Mouse (Mus musculus): ENCODE measurements around the gene Lnpk. TPM values are rescaled to one million over a fixed set of nuclear protein-coding genes. Genes with fewer than 3 reads are reported as not detected.

Lnpk gene
- total and polyA plus RNA-seq, 2 experiments from 2014 or later, result 9.0 to 12.3 TPM

- 0 out of 2 replicates have a peak, but pooled peaks cover 4% of the 10 kb centered on the region for H3K4me1 ChIP-seq (ENCODE audit: control insufficient read depth, insufficient read depth)
- H3K9me3 ChIP-seq (replicated peaks; ENCODE audit: control insufficient read depth, low read length), result no peaks in the 10 kb centered on the region
- no peak for TF ChIP-seq EP300 (IDR thresholded peaks at IDR 0.05; ENCODE audit: low read depth)
- no peaks in the 10 kb centered on the region for H3K27me3 ChIP-seq (ENCODE audit: control insufficient read depth, insufficient read depth, low read length)
- no peaks in the 10 kb centered on the region for H3K36me3 ChIP-seq (replicated peaks; ENCODE audit: control insufficient read depth, insufficient read depth, low read length)
- DNase-seq (ENCODE audit: low spot score), result peak; percentile 20
- H3K4me2 ChIP-seq (ENCODE audit: low read depth, low read length), result peak overlapping the region; percentile 97
- ATAC-seq (ENCODE audit: insufficient read depth, low read depth), result peak; percentile 63
- WGBS, result under 1% methylated on average over 55 of the region's 55 CpGs
- peak overlapping the region; percentile 96 for H3K9ac ChIP-seq (replicated peaks; ENCODE audit: low read depth, low read length)
- H3K4me3 ChIP-seq (ENCODE audit: low read depth, low read length), result peak overlapping the region; percentile 100
- H3K27ac ChIP-seq (ENCODE audit: low read depth), result peak overlapping the region; percentile 83
Measured at GRCm38 (mm10) chr2:74578146-74578842, 941 bp downstream of the Lnpk start.

- no peak for TF ChIP-seq CTCF (IDR thresholded peaks at IDR 0.05; ENCODE audit: low read depth)
- no peak for TF ChIP-seq EP300 (IDR thresholded peaks at IDR 0.05; ENCODE audit: low read depth)
- WGBS, result 64% methylated on average over 4 of the region's 4 CpGs
- H3K27ac ChIP-seq (ENCODE audit: low read depth), result no peak overlapping the region
- H3K4me2 ChIP-seq (ENCODE audit: low read depth, low read length), result no peak overlapping the region
- H3K27me3 ChIP-seq (ENCODE audit: control insufficient read depth, insufficient read depth, low read length), result no peaks in the 10 kb centered on the region
- H3K4me3 ChIP-seq (ENCODE audit: low read depth, low read length), result no peak overlapping the region
- H3K9ac ChIP-seq (replicated peaks; ENCODE audit: low read depth, low read length), result no peak overlapping the region
- no peaks in the 10 kb centered on the region for H3K9me3 ChIP-seq (replicated peaks; ENCODE audit: control insufficient read depth, low read length)
- H3K4me1 ChIP-seq (ENCODE audit: control insufficient read depth, insufficient read depth), result no peaks in the 10 kb centered on the region
- peaks cover 4% of the 10 kb centered on the region; the same call in 1 of the 2 replicates for H3K36me3 ChIP-seq (replicated peaks; ENCODE audit: control insufficient read depth, insufficient read depth, low read length)
- ATAC-seq (ENCODE audit: insufficient read depth, low read depth), result no peak
- no peak for DNase-seq (ENCODE audit: low spot score)
Measured at GRCm38 (mm10) chr2:74570390-74570789, 8.8 kb downstream of the Lnpk start.

GRCm38 (mm10) chr2:74559822-74560221, 19.4 kb downstream of the Lnpk start:
- H3K9me3 ChIP-seq (replicated peaks; ENCODE audit: control insufficient read depth, low read length), result no peaks in the 10 kb centered on the region
- TF ChIP-seq CTCF (IDR thresholded peaks at IDR 0.05; ENCODE audit: low read depth), result no peak
- no peak for TF ChIP-seq EP300 (IDR thresholded peaks at IDR 0.05; ENCODE audit: low read depth)
- no peak for ATAC-seq (ENCODE audit: insufficient read depth, low read depth)
- no peak for DNase-seq (ENCODE audit: low spot score)
- 22% methylated on average over 2 of the region's 2 CpGs for WGBS
- H3K36me3 ChIP-seq (replicated peaks; ENCODE audit: control insufficient read depth, insufficient read depth, low read length), result no peaks in the 10 kb centered on the region; the same call in 1 of the 2 replicates
- H3K27me3 ChIP-seq (ENCODE audit: control insufficient read depth, insufficient read depth, low read length), result no peaks in the 10 kb centered on the region
- H3K27ac ChIP-seq (ENCODE audit: low read depth), result no peak overlapping the region
- no peaks in the 10 kb centered on the region for H3K4me1 ChIP-seq (ENCODE audit: control insufficient read depth, insufficient read depth)
- H3K9ac ChIP-seq (replicated peaks; ENCODE audit: low read depth, low read length), result no peak overlapping the region
- no peak overlapping the region for H3K4me3 ChIP-seq (ENCODE audit: low read depth, low read length)
- no peak overlapping the region for H3K4me2 ChIP-seq (ENCODE audit: low read depth, low read length)

- no peaks in the 10 kb centered on the region for H3K4me1 ChIP-seq (ENCODE audit: control insufficient read depth, insufficient read depth)
- 72% methylated on average over 2 of the region's 2 CpGs for WGBS
- no peaks in the 10 kb centered on the region for H3K9me3 ChIP-seq (replicated peaks; ENCODE audit: control insufficient read depth, low read length)
- ATAC-seq (ENCODE audit: insufficient read depth, low read depth), result no peak
- no peak overlapping the region for H3K9ac ChIP-seq (replicated peaks; ENCODE audit: low read depth, low read length)
- TF ChIP-seq EP300 (IDR thresholded peaks at IDR 0.05; ENCODE audit: low read depth) (no peak), CTCF (IDR thresholded peaks at IDR 0.05; ENCODE audit: low read depth) (no peak)
- no peak overlapping the region for H3K4me2 ChIP-seq (ENCODE audit: low read depth, low read length)
- no peaks in the 10 kb centered on the region; the same call in 1 of the 2 replicates for H3K36me3 ChIP-seq (replicated peaks; ENCODE audit: control insufficient read depth, insufficient read depth, low read length)
- no peak overlapping the region for H3K4me3 ChIP-seq (ENCODE audit: low read depth, low read length)
- no peak for DNase-seq (ENCODE audit: low spot score)
- H3K27ac ChIP-seq (ENCODE audit: low read depth), result no peak overlapping the region
- no peaks in the 10 kb centered on the region for H3K27me3 ChIP-seq (ENCODE audit: control insufficient read depth, insufficient read depth, low read length)
Measured at GRCm38 (mm10) chr2:74559092-74559491, 20.1 kb downstream of the Lnpk start.

- no peak for DNase-seq (ENCODE audit: low spot score)
- WGBS, result 51% methylated on average over 2 of the region's 2 CpGs
- H3K27ac ChIP-seq (ENCODE audit: low read depth), result no peak overlapping the region
- peaks cover 10% of the 10 kb centered on the region for H3K36me3 ChIP-seq (replicated peaks; ENCODE audit: control insufficient read depth, insufficient read depth, low read length)
- H3K4me2 ChIP-seq (ENCODE audit: low read depth, low read length), result no peak overlapping the region
- H3K4me1 ChIP-seq (ENCODE audit: control insufficient read depth, insufficient read depth), result no peaks in the 10 kb centered on the region
- H3K9me3 ChIP-seq (replicated peaks; ENCODE audit: control insufficient read depth, low read length), result no peaks in the 10 kb centered on the region
- no peaks in the 10 kb centered on the region for H3K27me3 ChIP-seq (ENCODE audit: control insufficient read depth, insufficient read depth, low read length)
- ATAC-seq (ENCODE audit: insufficient read depth, low read depth), result no peak
- H3K9ac ChIP-seq (replicated peaks; ENCODE audit: low read depth, low read length), result no peak overlapping the region
- TF ChIP-seq EP300 (IDR thresholded peaks at IDR 0.05; ENCODE audit: low read depth) (no peak), CTCF (IDR thresholded peaks at IDR 0.05; ENCODE audit: low read depth) (no peak)
- H3K4me3 ChIP-seq (ENCODE audit: low read depth, low read length), result no peak overlapping the region
Measured at GRCm38 (mm10) chr2:74557451-74557850, 21.8 kb downstream of the Lnpk start.

GRCm38 (mm10) chr2:74551929-74552328, 27.3 kb downstream of the Lnpk start:
- TF ChIP-seq EP300 (IDR thresholded peaks at IDR 0.05; ENCODE audit: low read depth), result no peak
- no peak for TF ChIP-seq CTCF (IDR thresholded peaks at IDR 0.05; ENCODE audit: low read depth)
- no peak for ATAC-seq (ENCODE audit: insufficient read depth, low read depth)
- H3K4me1 ChIP-seq (ENCODE audit: control insufficient read depth, insufficient read depth), result no peaks in the 10 kb centered on the region
- no peaks in the 10 kb centered on the region for H3K27me3 ChIP-seq (ENCODE audit: control insufficient read depth, insufficient read depth, low read length)
- DNase-seq (ENCODE audit: low spot score), result no peak
- no peak overlapping the region for H3K9ac ChIP-seq (replicated peaks; ENCODE audit: low read depth, low read length)
- no peak overlapping the region for H3K4me3 ChIP-seq (ENCODE audit: low read depth, low read length)
- no peak overlapping the region for H3K27ac ChIP-seq (ENCODE audit: low read depth)
- no peaks in the 10 kb centered on the region for H3K9me3 ChIP-seq (replicated peaks; ENCODE audit: control insufficient read depth, low read length)
- H3K4me2 ChIP-seq (ENCODE audit: low read depth, low read length), result no peak overlapping the region
- peaks cover 10% of the 10 kb centered on the region for H3K36me3 ChIP-seq (replicated peaks; ENCODE audit: control insufficient read depth, insufficient read depth, low read length)
